Mouse (Mus musculus) spleen, adult 12 weeks (tissue): Measurements from ENCODE around the gene Fnbp4.

Source experiments
- DNase-seq: peaks from one replicate; pipeline ENCODE4 v3.0.0; 2022; ENCODE audit warnings: low spot score

Gene Fnbp4

DNA sequence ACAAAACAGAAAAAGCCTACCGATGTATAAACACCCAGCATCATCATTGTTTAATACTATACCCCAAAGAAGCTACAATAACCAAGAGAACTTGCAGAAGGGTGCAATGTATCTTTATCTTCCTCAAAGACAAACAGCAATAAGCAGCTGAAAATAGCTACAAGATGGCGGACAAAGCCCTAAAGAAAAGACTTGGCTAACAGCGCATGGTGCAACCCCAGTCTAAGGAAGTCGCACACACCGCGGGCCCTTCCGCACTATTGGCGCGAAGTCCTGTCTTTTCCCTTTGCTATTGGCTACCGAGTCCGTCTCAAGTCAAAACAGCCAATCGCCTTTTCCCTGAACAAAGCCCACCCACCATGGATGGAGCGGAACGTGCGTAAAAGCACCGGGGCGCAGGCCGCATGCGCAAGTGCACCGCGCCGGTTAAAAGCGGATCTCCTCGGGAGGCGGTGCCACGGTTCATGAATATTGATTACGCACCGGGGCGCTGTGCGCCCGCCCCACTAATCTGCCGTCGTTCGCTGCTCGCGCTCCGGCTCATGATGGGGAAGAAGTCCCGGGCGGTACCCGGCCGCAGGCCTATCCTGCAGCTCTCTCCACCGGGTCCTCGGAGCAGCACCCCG, at the start of gene Fnbp4:
TSS of gene Fnbp4 (plus strand) at position 318 of the 626 bp plus-strand sequence.
- DNase-seq: peak; percentile 96

DNA sequence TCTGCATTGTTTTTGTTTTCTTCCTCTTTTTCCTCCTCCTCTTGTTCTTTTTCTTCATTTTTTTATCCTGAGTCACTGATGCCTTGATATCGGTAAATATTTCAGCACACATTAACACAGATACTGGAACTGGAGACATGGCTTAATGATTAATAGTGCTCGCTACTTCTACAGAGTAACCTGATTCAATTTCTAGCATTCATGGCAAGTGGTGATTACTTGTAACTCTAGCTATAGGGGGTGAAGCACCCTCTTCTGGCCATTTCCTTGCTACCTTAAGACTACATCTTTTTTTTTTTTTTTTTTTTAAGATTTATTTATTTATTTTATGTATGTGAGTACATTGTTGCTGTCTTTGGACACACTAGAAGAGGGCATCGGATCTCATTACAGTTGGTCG, 44.2 kb upstream of the Fnbp4 start:
- DNase-seq: no peak

DNA sequence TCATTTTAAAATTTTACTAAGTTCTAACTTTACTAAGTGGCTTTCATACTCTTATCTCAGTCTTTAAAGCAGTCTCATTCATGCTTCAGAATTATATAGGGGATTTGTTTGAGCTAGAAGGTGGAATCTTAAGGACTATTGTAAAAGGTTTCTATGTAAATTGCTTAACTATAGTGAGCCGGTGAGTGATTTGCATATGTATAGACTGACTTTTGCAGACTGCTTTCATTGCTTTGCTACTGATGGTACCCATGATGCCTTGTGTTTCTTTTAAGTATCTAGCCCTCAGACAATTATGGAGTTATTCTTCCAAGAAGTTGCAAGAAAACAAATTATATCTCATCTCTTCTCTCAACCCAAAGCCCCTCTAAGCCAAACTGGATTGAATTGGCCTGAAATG, 36.6 kb upstream of the Fnbp4 start:
- no peak for DNase-seq

DNA sequence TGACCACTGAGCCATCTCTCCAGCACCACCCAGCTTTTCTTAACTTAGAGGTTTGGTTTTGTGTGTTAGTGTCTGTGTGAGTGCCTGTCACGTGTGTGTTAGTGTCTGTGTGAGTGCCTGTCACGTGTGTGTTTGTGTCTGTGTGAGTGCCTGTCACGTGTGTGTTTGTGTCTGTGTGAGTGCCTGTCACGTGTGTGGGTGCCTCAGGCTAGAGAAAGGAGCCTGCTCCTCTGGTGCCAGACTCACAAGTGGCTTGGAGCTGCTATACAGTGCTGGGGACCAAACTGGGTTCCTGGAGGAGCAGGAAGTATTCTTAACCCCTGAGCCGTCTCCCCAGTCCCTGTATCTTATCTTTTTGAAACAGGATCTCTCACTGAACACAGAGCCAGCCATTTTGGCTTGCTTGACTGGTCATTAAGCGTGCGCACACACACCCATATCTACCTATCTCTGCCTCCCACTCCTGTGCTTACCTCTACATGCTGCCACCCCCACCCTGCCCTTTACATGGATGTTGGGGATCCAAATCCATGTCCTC, 29.5 kb upstream of the Fnbp4 start:
- peak; percentile 25 for DNase-seq

DNA sequence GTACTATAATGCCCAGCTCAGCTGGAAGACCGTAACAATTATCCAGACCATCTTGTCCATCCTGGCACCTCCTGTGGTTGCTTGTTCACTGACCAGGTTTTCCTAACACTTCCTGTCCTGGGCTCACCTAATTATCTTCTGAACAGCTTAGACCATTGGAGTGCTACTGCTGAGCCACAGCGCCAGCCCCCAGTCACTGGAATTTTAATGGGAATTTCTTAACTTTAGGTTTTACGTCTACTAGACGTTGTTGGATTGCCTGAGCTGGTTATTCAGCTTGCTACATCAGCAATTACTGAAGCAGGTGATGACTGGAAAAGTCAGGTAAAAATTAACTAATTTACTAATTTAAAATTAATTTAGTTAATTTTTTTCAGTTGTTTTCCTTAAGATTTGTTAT, 27.8 kb upstream of the Fnbp4 start:
- DNase-seq: no peak

DNA sequence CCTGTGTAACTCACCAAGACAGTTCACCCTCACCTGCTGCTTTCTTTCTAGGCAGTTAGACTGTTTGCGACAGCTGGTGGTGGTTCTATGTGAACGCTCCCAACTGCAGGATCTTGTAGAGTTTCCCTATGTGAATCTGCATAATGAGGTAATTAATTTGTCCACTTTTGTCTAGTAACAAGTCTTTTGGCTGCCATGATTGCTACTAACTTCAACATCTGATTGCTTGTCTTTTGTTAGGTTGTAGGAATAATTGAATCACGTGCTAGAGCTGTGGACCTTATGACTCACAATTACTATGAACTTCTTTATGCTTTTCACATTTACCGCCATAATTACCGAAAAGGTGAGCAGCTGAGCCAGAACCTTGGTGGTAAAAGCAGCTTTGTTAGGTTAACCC, 27.2 kb upstream of the Fnbp4 start:
- DNase-seq: no peak

DNA sequence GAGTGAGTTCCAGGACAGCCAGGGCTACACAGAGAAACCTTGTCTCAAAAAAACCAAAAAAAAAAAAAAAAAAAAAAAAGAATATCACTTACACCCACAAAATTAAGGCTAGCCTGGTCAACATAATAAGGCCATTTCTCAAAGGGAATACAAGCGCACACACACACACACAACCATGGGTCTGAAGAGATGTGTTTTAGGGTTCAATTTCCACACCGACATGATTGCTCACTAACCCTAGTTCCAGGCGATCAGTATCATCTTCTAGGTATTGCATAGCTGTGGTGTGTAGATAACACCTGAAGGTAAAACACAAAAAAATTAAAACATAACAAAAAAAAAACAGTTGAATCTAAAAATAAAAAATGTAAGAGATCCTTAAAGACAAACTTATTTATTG, 18.4 kb upstream of the Fnbp4 start:
- no peak for DNase-seq

DNA sequence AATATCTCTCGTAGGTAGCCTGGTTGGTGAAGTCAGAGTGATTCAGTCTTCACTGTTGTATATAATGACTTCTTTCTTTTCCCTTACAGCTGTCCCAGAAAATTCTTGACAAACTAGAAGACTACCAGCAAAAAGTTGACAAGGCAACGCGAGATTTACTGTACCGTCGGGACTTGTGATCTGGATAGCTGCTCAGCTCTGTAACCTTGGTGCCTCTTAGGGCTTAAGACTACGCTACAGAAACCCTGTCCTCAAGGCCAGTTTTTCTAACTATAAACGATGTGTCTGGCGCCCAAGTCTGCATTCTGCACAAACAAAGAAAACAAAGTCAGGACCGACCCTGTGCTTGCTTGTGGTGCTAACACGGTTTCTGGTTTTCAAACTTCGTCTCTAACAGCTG, 9.8 kb upstream of the Fnbp4 start:
- no peak for DNase-seq

DNA sequence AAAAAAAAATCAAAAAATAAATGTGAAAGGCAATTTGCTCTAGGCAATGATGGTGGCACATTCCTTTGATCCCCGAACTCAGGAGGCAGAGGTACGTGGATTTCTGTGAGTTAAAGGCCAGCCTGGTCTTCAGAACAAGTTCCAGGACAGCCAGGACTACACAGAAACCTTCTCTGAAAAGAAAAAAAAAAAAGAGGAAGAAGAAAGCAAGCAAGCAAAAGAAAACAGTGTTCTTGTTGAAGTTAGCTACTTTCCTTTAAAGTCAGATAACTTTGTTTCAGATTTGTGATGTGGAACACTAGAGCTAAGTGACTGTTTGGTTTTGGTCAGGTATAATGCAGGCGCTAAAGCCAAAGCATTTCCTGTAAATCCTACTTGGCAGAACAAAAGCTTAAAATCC, 6.4 kb upstream of the Fnbp4 start:
- DNase-seq: no peak

DNA sequence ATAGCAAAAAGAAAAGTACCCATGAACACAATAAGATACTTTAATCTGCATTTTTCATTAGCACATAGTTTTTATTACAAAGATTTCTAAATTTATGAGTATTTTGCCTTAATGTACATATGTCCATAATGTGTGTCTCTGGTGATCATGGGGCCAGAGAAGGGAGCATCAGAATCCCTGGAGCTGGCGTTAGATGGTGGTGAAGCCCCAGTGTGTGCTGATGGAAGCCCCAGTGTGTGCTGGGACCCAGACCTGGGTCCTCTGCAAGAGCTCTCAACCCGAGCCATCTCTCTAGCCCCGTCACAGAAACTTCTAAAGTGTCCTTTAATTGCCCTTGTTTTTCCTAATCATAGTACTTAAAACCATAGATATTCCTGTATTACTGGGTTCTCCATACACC, 5.8 kb upstream of the Fnbp4 start:
- no peak for DNase-seq

DNA sequence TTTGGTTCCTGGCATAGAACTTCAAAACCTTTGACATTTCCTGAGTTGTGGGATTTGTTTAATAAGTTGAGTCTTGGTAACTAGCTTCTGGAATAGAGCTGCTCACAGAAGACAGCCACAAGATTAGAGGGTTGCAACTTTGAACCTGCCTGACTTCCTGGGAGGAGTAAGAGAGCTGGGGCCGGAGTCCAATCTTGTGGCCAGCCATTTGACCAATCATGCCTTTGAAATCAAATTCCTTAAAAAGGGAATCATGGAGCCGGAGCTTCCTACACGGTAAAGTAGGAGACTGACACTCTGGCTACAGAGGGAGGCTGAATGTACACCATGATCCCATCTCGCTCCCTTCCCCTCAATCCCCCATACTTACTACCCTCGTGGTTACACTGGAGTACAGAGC, 5.2 kb upstream of the Fnbp4 start:
- DNase-seq: no peak

DNA sequence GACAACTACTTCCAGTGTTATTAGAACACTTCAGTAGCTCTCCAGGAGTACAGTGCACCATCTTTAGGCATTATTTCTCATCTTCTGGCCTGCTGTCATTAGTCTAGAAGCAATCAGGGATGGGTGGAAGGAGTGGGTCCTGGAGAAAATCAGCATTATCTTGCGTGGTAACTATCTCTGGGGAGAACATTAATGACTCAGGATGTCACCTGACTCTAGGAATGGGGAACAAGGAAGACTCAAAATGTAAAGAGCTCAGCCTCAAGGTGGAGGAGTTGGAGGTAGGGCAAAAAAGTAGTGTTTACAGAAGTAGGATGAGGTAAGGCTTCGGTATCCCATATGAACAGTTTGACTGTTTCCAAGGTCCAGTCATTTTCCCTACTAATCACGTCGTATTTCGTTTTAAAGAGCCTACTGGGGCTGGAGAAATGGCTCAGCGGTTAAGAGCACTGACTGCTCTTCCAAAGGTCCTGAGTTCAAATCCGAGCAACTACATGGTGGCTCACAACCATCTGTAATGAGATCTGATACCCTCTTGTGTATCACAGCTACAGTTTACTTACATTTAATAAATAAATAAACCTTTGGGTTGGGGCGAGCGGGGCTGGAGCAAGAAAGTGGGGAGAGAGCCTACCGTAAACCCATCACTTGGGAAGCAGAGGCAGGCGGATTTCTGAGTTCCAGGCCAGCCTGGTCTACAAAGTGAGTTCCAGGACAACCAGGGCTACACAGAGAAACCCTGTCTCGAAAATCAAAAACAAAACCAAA, 701 bp upstream of the Fnbp4 start:
- no peak for DNase-seq

DNA sequence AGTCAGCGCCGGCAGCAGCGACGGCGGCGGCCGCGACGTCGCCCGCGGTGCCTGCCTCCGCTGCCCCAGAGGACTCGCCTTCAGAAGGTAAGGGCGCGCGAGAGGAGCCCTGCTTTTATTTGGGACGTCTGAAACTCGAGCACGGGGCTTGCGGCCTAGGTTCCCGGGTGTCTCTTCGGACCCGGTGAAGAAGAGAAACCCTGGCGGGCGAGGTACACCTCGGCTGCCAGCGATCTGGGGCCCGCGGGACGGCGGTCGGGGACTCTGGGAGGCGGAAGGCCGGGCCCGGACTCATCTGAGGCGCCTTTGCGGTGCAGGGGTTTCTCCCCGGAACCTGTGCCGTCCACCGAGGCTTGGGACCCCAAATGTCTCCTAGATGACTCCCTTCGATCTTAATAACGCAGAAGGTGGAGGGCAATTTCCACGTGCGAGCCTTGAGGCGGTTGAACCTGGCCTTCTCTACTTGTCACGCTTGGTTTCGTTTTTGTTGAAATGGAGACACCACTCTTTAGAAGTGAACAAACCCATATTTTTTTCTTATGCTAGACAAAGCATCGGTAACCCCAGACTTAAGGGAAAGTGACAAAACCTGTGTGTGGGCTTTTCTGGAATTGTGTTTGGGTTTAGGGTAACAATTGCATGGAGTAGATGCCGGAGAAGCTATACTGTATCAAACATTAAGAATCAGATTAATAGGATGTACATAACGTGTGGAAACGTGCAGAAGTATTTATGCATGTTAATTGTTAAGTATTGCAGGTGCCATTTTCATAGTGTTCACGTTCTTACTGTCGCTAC, 769 bp downstream of the Fnbp4 start:
- DNase-seq: no peak

DNA sequence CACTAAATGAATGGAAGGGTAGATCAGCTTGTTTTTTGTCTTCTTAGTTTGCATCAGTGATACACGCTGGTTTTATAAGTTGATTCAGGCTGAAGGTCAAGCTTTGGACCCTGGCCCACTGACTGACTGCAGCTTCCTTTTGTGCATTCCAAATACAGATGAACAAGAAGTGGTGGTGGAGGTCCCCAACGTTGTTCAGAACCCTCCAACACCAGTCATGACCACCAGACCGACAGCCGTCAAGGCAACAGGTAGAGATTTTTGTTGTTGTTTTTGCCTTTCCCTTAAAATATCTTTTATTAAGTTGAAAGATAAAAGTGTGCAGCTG, 1.3 kb downstream of the Fnbp4 start:
- DNase-seq: no peak

DNA sequence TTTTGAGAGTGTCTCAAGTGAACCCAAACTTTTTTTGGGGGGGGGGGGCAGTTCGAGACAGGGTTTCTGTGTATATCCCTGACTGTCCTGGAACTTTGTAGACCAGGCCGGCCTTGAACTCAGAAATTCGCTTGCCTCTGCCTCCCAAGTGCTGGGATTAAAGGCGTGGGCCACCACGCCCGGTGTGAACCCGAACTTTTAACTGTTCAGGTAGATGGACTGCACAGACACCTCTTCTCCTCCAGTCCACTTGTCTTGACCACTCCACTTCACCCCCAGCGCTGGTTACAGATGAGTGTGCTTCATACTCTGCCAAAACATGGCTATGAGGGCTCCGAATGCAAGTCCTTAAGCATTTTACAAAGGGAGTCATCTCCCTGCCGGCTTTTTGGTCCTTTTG, 2.0 kb downstream of the Fnbp4 start:
- DNase-seq: no peak

DNA sequence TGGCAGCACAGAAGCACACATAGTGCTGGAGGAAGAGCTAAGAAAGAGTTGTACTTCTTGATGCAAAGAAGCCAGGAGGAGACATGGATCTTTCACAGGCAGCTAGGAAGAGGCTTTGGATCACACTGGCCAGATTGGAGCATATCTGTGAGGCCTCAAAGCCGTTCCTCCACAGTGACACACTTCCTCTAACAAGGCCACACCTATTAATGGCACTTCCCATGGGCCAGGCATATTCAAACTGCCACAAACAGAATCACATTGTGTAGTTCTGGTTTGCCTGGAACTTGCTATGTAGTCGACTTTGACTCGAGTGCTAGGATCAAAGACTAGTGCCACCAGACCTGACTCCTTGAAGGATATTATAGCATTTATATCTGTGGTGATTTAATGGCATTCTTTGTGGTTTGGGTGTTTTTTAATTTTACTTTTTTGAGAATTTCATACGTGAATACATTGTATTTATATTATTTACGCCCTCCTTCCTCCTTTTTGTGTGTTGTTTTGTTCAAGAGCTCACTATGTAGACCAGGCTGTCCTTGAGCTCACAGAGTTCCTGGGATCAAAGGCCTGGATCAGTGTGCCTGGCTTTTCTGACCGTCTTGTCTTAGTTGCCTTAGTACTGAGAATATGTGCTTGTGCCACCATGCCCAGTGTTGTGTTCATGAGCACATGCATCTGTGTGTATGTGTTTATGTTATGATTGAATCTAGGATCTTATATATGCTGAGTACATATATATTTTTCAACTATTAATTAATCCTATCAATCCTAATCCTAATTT, 4.7 kb downstream of the Fnbp4 start:
- DNase-seq: no peak

DNA sequence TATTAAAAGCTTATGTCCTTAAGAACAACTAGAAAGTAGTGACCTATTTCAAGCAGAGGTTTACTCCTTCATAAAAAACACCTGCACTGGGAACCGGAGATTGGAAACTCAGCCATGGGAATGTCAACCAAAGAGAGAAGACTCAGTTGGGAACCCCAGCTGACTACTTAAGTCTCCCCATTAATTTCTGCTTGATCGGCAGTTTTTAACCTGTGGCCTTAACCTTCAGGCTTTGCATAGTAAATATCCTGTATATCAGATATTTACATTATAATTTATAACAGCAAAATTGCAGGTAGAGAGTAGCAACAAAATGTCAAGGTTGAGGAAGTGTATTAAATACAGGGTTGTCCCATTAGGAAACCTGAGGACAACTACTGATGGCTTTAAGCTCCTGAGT, 8.4 kb downstream of the Fnbp4 start:
- DNase-seq: no peak

DNA sequence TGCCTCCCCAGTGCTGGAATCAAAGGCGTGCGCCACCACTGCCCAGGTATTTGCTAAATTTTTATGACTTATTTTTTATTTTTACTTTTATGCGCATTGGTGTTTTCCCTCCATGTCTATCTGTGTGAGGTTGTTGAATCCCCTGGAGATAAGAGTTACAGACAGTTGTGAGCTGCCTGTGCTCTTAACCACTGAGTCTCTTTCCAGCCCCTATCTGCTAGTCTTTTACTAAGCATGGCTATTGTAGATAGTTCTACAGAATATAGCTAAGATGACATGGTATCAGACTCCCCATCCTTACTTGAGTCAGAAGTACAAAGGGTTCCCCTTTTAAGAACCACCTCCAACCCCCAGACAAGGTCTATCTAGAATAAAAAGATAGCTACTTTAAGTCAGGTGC, 9.0 kb downstream of the Fnbp4 start:
- DNase-seq: no peak

DNA sequence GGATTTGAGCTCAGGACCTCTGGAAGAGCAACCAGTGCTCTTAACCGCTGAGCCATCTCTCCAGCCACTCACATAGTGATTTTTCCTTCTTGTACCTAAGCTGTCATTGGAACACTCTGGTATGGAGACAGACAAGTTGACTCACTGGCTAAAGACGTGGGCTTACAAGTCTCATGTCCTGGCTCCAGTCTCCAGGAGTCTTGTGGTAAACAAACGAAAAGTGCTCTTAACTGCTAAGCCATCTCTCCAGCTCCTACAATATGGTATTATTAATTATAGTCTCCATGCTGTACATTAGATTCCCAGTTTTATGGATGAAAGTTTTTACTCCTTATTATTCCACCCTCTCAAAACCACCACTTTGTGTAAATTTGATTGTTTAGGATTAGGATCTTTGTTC, 20.0 kb downstream of the Fnbp4 start:
- DNase-seq: no peak

DNA sequence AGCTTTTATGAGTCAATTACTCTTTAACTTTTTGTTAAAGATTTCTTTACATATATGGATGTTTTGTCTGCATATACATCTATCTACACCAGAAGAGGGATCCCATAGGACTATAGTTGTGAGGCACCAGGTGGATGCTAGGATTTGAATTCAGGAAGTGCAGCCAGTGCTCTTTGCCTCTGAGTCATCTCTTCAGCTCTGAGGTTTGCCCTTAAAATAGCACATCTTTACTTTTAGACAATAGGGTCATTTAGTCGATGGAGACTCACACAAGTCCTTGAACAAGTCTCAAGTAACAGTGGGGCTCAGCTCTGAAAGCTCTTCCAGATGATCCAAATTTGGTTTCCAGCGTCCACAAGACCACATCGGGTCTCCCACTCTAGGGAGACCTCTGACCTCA, 36.2 kb downstream of the Fnbp4 start:
- DNase-seq: no peak

DNA sequence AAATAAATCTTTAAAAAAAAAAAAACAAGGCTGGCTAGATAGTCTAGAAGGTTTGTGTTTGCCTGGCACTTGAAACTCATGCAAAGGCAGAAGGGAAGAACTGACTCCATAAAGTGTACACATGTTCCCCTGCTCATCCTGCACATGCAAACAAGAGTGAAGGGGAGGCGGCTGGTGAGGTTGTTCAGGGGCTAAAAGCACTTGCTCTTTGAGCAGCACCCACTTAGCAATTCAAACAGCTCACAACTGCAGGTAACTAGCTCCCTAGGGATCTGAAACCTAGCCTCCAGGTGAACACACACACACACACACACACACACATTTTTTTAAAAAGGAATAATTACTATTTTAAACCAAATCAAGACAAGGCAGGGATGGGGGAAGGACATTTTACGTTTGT, 36.8 kb downstream of the Fnbp4 start:
- DNase-seq: no peak

DNA sequence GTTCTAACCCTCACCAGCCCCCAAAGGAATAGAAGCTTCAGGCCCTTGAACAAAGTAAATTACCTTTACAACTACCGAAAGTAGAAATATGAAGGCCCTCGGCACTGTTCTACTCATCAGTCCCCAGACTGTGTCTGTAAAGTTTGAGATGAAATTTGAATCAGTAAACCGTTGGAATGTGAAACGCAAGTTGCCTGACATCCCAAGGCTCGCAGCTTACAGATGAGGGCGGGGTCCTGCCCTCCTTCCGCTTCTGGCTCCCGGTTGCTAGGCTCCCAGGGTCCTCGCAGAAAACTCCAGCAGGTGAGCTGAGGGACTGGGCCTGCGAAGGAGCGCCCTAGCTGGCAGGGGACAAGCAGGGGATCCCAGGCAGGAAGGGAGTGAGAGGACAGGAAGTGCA, 37.3 kb downstream of the Fnbp4 start, which contains the start of gene Agbl2:
TSS of gene Agbl2 (plus strand) at position 270 of the 400 bp plus-strand sequence.
- DNase-seq: no peak
